Mouse (Mus musculus) limb, embryonic 12.5 days (tissue): ENCODE data around the gene Dll3. TPM values are rescaled to one million over a fixed set of nuclear protein-coding genes. Genes with fewer than 3 reads are reported as not detected.

Experiments used
- ATAC-seq: fragments of 200-750 bp; cut with Nextera tagmentation; 2 replicates; pipeline ENCODE4 v1.8.0; 2017; ENCODE audit warnings: low read depth, moderate TSS enrichment; ENCODE audit not compliant: insufficient number of reproducible peaks, insufficient read depth, low FRiP score, low TSS enrichment
- H3K27ac ChIP-seq: fragments of 300-500 bp; sonication (generic); 2 replicates; pipeline ENCODE4 v1.5.1; 2016; ENCODE audit warnings: mild to moderate bottlenecking, moderate library complexity
- H3K27me3 ChIP-seq: fragments of 300-500 bp; sonication (generic); 2 replicates; pipeline ENCODE4 v1.6.1; 2016; ENCODE audit warnings: mild to moderate bottlenecking, moderate library complexity
- H3K36me3 ChIP-seq: fragments of 300-500 bp; sonication (generic); 2 replicates; pipeline ENCODE4 v1.6.1; 2016; ENCODE audit warnings: mild to moderate bottlenecking, moderate library complexity
- H3K4me1 ChIP-seq: fragments of 300-500 bp; sonication (generic); replicated peaks from 2 replicates; pipeline ENCODE4 v1.6.1; 2016
- H3K4me2 ChIP-seq: fragments of 300-500 bp; sonication (generic); 2 replicates; pipeline ENCODE4 v1.6.1; 2016; ENCODE audit warnings: mild to moderate bottlenecking, moderate library complexity
- H3K4me3 ChIP-seq: fragments of 300-500 bp; sonication (generic); replicated peaks from 2 replicates; pipeline ENCODE4 v1.5.1; 2016; ENCODE audit warnings: mild to moderate bottlenecking
- H3K9ac ChIP-seq: fragments of 300-500 bp; sonication (generic); replicated peaks from 2 replicates; pipeline ENCODE4 v1.6.1; 2016; ENCODE audit warnings: mild to moderate bottlenecking, moderate library complexity
- H3K9me3 ChIP-seq: fragments of 300-500 bp; sonication (generic); 2 replicates; pipeline ENCODE4 v1.6.1; 2016; ENCODE audit warnings: mild to moderate bottlenecking, moderate library complexity
- WGBS: fragments of 180-500 bp; shearing (Covaris S2); methylation state at CpG from one replicate; pipeline ENCODE4 v1.1.7; 2016; 5-methylcytosine and 5-hydroxymethylcytosine counted together
- polyA plus RNA-seq: library from polyadenylated mRNA; unstranded; fragments of >200 nt; fragmentation: Nextera tagmentation; extraction: Ambion mirVana; gene quantifications from 2 replicates; pipeline ENCODE4 v1.2.1, GENCODE M21; 2016

Dll3 gene
- polyA plus RNA-seq, 1 experiment from 2014 or later: 3.7 TPM

GRCm38 (mm10) chr7:28334534-28334933, 32.5 kb upstream of the Dll3 start:
- Histone ChIP-seq H3K9me3 (no peaks in the 10 kb centered on the region), H3K4me1 (peaks cover 11% of the 10 kb centered on the region), H3K4me3 (no peak overlapping the region), H3K27me3 (no peaks in the 10 kb centered on the region), H3K9ac (no peak overlapping the region), H3K27ac (no peak overlapping the region), H3K4me2 (no peak overlapping the region), H3K36me3 (peaks cover 56% of the 10 kb centered on the region)
- no peak for ATAC-seq
- WGBS: 89% methylated on average over 4 of the region's 4 CpGs

- no peak for ATAC-seq
- Histone ChIP-seq H3K4me3 (no peak overlapping the region), H3K4me2 (no peak overlapping the region), H3K9ac (no peak overlapping the region), H3K36me3 (peaks cover 97% of the 10 kb centered on the region), H3K27ac (no peak overlapping the region), H3K27me3 (no peaks in the 10 kb centered on the region), H3K4me1 (no peaks in the 10 kb centered on the region), H3K9me3 (no peaks in the 10 kb centered on the region)
- 93% methylated on average over 2 of the region's 2 CpGs for WGBS
These were observed 26.2 kb upstream of the Dll3 start for GRCm38 (mm10) chr7:28328260-28328659.

DNA sequence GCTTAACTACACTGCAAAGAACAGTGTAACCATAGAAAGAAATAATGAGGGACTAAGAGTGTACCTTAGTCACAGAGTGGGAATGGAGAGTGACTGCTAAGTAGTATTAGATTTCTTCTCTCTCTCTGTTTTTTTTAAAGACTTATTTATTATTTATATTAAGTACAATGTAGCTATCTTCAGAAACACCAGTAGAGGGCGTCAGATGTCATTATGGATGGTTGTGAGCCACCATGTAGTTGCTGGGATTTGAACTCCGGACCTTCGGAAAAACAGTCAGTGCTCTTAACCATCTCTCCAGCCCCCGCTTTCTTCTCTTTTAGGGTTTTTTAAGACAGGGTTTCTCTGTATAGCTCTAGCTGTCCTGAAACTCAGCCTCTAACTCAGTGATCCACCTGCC, 24.4 kb upstream of the Dll3 start:
- Histone ChIP-seq H3K27me3 (no peaks in the 10 kb centered on the region), H3K4me3 (no peak overlapping the region), H3K27ac (no peak overlapping the region), H3K4me1 (no peaks in the 10 kb centered on the region), H3K9me3 (no peaks in the 10 kb centered on the region), H3K4me2 (no peak overlapping the region), H3K9ac (no peak overlapping the region), H3K36me3 (peaks cover 100% of the 10 kb centered on the region)
- no peak for ATAC-seq
- 82% methylated on average over 4 of the region's 4 CpGs for WGBS

GRCm38 (mm10) chr7:28325293-28325692, 23.3 kb upstream of the Dll3 start:
- no peak for ATAC-seq

GRCm38 (mm10) chr7:28321974-28322720, 20.1 kb upstream of the Dll3 start:
- H3K4me1 ChIP-seq: no peaks in the 10 kb centered on the region
- ATAC-seq: no peak
- H3K27me3 ChIP-seq: no peaks in the 10 kb centered on the region
- no peak overlapping the region for H3K4me2 ChIP-seq
- WGBS: 93% methylated on average over 15 of the region's 15 CpGs
- H3K36me3 ChIP-seq: peaks cover 100% of the 10 kb centered on the region
- no peak overlapping the region for H3K27ac ChIP-seq
- H3K9ac ChIP-seq: no peak overlapping the region
- H3K9me3 ChIP-seq: no peaks in the 10 kb centered on the region
- no peak overlapping the region for H3K4me3 ChIP-seq

More at GRCm38 (mm10) chr7:28325293-28325692, 23.3 kb upstream of the Dll3 start:
- Histone ChIP-seq H3K4me2 (no peak overlapping the region), H3K36me3 (peaks cover 100% of the 10 kb centered on the region), H3K27me3 (no peaks in the 10 kb centered on the region), H3K9me3 (no peaks in the 10 kb centered on the region), H3K27ac (no peak overlapping the region), H3K9ac (no peak overlapping the region), H3K4me3 (no peak overlapping the region), H3K4me1 (no peaks in the 10 kb centered on the region)
- WGBS: 98% methylated on average over 8 of the region's 8 CpGs

DNA sequence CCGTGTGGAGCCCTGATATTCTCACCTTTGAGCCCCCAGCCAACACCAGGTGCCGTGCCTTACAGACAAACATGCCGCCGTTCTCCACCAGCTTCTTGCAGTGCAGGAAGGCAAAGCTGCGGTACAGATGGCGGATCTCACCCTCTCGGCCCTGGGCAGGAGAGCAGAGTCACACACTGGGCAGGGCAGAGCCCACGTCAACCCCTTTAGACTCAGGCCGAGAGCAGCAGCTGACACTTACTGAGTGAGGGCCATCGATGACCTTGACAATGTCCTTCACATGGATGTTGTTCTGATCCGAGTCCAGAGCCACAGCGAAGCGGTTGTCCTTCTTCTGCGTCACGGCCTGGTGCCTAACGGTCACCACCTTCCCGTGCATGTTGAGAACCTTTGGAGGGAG, 16.7 kb upstream of the Dll3 start:
- Histone ChIP-seq H3K4me1 (no peaks in the 10 kb centered on the region), H3K4me2 (no peak overlapping the region), H3K4me3 (no peak overlapping the region), H3K27me3 (no peaks in the 10 kb centered on the region), H3K27ac (no peak overlapping the region), H3K9ac (no peak overlapping the region), H3K36me3 (peaks cover 99% of the 10 kb centered on the region), H3K9me3 (no peaks in the 10 kb centered on the region)
- WGBS: 96% methylated on average over 17 of the region's 17 CpGs
- no peak for ATAC-seq

DNA sequence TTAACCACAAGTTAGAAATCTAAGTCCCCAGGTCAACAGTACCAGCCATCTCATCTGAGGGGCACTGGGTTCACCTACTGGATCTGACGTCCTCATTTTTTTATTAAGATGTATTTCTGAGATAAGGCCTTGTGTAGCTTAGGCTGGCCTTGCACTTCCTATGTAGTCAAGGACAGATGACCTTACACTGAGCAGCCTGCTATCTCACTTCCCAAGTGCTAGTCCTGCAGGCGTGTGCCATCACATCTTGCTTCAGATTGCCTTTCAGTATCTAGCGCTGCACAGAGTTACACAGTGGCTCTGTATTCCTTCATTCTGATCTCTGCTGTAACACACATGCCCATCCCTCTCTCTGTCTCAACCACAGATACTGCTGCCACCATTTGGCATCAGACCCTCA, 16.0 kb upstream of the Dll3 start:
- Histone ChIP-seq H3K27ac (no peak overlapping the region), H3K9ac (no peak overlapping the region), H3K9me3 (no peaks in the 10 kb centered on the region), H3K4me2 (no peak overlapping the region), H3K4me1 (no peaks in the 10 kb centered on the region), H3K36me3 (peaks cover 92% of the 10 kb centered on the region), H3K4me3 (no peak overlapping the region), H3K27me3 (no peaks in the 10 kb centered on the region)
- ATAC-seq: no peak
- WGBS: 91% methylated on average over 3 of the region's 3 CpGs

GRCm38 (mm10) chr7:28311926-28312543, 10.0 kb upstream of the Dll3 start, which contains the start of gene Timm50:
Timm50 (minus strand) TSS chr7:28312072.
- peak; percentile 95 for ATAC-seq
- peak within 1 kb of the TSS; percentile 92 for H3K9ac ChIP-seq
- peak within 1 kb of the TSS; percentile 84 for H3K4me2 ChIP-seq
- peak within 1 kb of the TSS; percentile 89 for H3K4me3 ChIP-seq
- H3K27me3 ChIP-seq: no peaks in the 10 kb centered on the region
- WGBS: under 1% methylated on average over 45 of the region's 45 CpGs
- peak within 1 kb of the TSS; percentile 66; the same call in 1 of the 2 replicates for H3K27ac ChIP-seq
- H3K36me3 ChIP-seq: peaks cover 65% of the 10 kb centered on the region
- no peaks in the 10 kb centered on the region for H3K9me3 ChIP-seq
- H3K4me1 ChIP-seq: peaks cover 14% of the 10 kb centered on the region

- H3K27ac ChIP-seq: peak overlapping the region; percentile 66; the same call in 1 of the 2 replicates
- peak overlapping the region; percentile 89 for H3K4me3 ChIP-seq
- 8% methylated on average over 35 of the region's 35 CpGs for WGBS
- peaks cover 14% of the 10 kb centered on the region for H3K4me1 ChIP-seq
- H3K27me3 ChIP-seq: no peaks in the 10 kb centered on the region
- peak overlapping the region; percentile 92 for H3K9ac ChIP-seq
- peak; percentile 5; the same call in 1 of the 2 replicates for ATAC-seq
- no peaks in the 10 kb centered on the region for H3K9me3 ChIP-seq
- peak overlapping the region; percentile 84 for H3K4me2 ChIP-seq
- H3K36me3 ChIP-seq: peaks cover 65% of the 10 kb centered on the region
These were observed 9.3 kb upstream of the Dll3 start for GRCm38 (mm10) chr7:28311151-28311925.

DNA sequence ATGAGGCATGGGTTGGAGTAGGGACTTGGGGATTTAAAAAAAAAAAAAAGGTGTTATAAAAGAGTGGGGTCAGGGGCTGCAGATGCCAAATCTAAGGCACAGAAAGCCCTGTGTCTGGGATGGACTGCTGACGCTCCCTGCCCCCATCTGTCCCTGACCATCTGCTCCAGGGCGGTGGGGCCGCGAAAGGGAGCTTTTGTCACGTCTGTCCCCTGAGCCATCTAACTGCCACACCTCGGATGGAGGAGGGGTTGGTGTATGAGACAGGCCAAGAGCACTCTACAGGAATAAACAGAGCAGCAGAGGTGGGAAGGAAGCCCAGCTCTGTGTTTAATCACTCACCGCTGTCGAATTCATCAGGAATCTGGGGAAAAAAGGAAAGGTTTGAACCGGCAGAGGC, 7.7 kb upstream of the Dll3 start:
- Histone ChIP-seq H3K9me3 (no peaks in the 10 kb centered on the region), H3K27me3 (no peaks in the 10 kb centered on the region), H3K4me2 (peak overlapping the region; percentile 84; the same call in 1 of the 2 replicates), H3K27ac (no peak overlapping the region), H3K4me1 (peaks cover 14% of the 10 kb centered on the region), H3K4me3 (0 out of 2 replicates have a peak overlapping the region, but pooled peaks have one; percentile 0), H3K9ac (no peak overlapping the region), H3K36me3 (peaks cover 65% of the 10 kb centered on the region)
- no peak for ATAC-seq
- 39% methylated on average over 9 of the region's 9 CpGs for WGBS

- peaks cover 36% of the 10 kb centered on the region for H3K4me1 ChIP-seq
- H3K4me2 ChIP-seq: no peak overlapping the region
- no peak overlapping the region for H3K9ac ChIP-seq
- H3K4me3 ChIP-seq: no peak overlapping the region
- ATAC-seq: no peak
- 90% methylated on average over 8 of the region's 8 CpGs for WGBS
- H3K36me3 ChIP-seq: peaks cover 58% of the 10 kb centered on the region
- H3K27ac ChIP-seq: no peak overlapping the region
- H3K27me3 ChIP-seq: peaks cover 22% of the 10 kb centered on the region
- no peaks in the 10 kb centered on the region for H3K9me3 ChIP-seq
These were observed 4.2 kb upstream of the Dll3 start for GRCm38 (mm10) chr7:28306216-28306615.
